Mouse (Mus musculus) limb, embryonic 10.5 days (tissue): ENCODE results near the gene Cyp4b1. TPM values are rescaled to one million over a fixed set of nuclear protein-coding genes. Genes with fewer than 3 reads are reported as not detected.
"Not testable (repeated sequence)": the region's sequence is repeated elsewhere in the genome, so short reads cannot be mapped to it uniquely, and the experiment has no call there.

Source experiments
- DNase-seq: peaks from one replicate; pipeline ENCODE4 v3.0.0-alpha.2; 2017; ENCODE audit warnings: low spot score
- H3K27ac ChIP-seq: fragments of 300-500 bp; sonication (generic); 2 replicates; pipeline ENCODE4 v1.5.1; 2016; ENCODE audit warnings: mild to moderate bottlenecking
- H3K27me3 ChIP-seq: fragments of 300-500 bp; sonication (generic); 2 replicates; pipeline ENCODE4 v1.6.1; 2016; ENCODE audit warnings: low read depth, mild to moderate bottlenecking; ENCODE audit not compliant: poor library complexity, severe bottlenecking
- H3K36me3 ChIP-seq: fragments of 300-500 bp; sonication (generic); 2 replicates; pipeline ENCODE4 v1.6.1; 2016; ENCODE audit warnings: mild to moderate bottlenecking, moderate library complexity
- H3K4me1 ChIP-seq: fragments of 300-500 bp; sonication (generic); 2 replicates; pipeline ENCODE4 v1.6.1; 2016
- H3K4me3 ChIP-seq: fragments of 300-500 bp; sonication (generic); 2 replicates; pipeline ENCODE4 v1.5.1; 2016; ENCODE audit warnings: mild to moderate bottlenecking, moderate library complexity
- H3K9me3 ChIP-seq: fragments of 300-500 bp; sonication (generic); replicated peaks from 2 replicates; pipeline ENCODE4 v1.6.1; 2016; ENCODE audit warnings: mild to moderate bottlenecking
- WGBS: fragments of 180-500 bp; shearing (Covaris S2); methylation state at CpG from one replicate; pipeline ENCODE4 v1.1.7; 2016; 5-methylcytosine and 5-hydroxymethylcytosine counted together
- polyA plus RNA-seq: library from polyadenylated mRNA; unstranded; fragments of >200 nt; fragmentation: Nextera tagmentation; extraction: Ambion mirVana; gene quantifications from 2 replicates; pipeline ENCODE4 v1.2.1, GENCODE M21; 2016

The Cyp4b1 gene
- polyA plus RNA-seq, 1 experiment from 2014 or later = not detected

DNA sequence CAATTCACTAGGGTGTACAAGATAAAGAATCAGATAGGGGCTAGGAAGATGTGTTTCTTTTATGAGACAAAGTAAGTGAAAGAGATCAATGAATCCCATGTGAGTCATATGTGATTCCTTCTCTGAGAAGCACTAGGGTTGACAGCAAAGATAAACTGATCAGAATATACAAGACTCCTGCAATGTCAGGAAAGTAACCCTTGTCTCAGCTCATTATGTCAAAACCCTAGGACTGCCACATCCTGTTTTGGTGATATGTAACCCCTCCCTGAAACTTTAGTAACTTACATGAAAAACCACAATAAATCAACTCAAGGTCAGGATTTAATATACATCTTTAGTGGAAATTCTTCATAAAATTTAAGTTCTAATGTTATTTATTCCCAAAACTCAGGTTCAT, 33.5 kb downstream of the Cyp4b1 start:
- H3K4me1 ChIP-seq = no peaks in the 10 kb centered on the region
- no peaks in the 10 kb centered on the region for H3K9me3 ChIP-seq
- DNase-seq = no peak
- no peaks in the 10 kb centered on the region for H3K27me3 ChIP-seq
- no peak overlapping the region for H3K27ac ChIP-seq
- no peak overlapping the region for H3K4me3 ChIP-seq
- no peaks in the 10 kb centered on the region for H3K36me3 ChIP-seq

DNA sequence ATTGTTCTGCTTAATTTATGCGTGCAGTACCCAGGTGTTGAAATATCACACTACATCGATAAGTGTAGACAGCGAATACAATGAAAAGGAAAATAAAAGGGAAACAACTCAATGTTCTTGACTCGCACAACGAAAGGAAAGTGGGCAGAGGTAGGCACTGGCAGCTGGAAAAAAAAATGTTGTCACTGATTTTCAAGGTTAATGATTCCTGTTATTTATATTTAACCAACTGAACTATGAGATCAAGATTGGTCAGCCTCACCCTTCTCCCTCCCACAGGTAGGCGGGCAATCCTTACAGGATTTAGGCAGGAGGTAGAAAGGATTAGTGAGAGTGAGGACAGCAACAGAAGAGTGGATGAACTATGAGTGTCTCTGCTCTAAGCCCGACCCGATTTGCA, 46.9 kb downstream of the Cyp4b1 start, which contains the start of gene Cyp4a32:
Gene Cyp4a32 (plus strand): TSS at position 359 of the 400 bp plus-strand sequence.
- H3K4me1 ChIP-seq, H3K27ac ChIP-seq, DNase-seq, H3K36me3 ChIP-seq, H3K9me3 ChIP-seq, H3K4me3 ChIP-seq, H3K27me3 ChIP-seq: not testable (repeated sequence)
- WGBS = 92% methylated on average over 8 of the region's 8 CpGs

DNA sequence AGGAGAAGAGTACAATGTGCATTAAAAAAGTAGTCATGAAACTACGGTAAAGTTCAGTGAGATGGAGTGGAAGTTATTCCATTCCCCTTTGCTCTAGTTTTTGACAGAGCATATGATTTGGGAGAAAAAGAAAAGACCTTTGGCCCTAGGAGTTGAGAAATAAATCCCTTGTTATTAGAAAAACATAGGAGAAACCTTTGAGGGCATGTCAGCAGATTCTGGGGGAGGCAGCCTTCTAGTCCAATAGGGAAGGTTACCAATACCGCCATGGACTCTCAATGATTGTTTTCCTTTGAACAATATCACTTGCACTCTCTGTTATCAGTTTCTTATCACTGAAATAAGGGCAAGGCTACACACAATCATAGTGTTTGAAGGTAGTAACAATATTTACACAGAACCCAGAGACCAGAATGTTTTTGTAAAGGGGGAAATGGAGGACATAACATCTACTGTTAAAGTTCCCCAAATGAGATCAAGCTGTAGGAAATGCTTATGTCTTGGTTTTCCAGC, 50.6 kb downstream of the Cyp4b1 start:
- 90% methylated on average over 2 of the region's 2 CpGs for WGBS
- DNase-seq = no peak
- H3K9me3 ChIP-seq = no peaks in the 10 kb centered on the region
- no peak overlapping the region for H3K4me3 ChIP-seq
- H3K36me3 ChIP-seq = no peaks in the 10 kb centered on the region
- no peaks in the 10 kb centered on the region for H3K27me3 ChIP-seq
- H3K4me1 ChIP-seq = no peaks in the 10 kb centered on the region
- no peak overlapping the region for H3K27ac ChIP-seq

DNA sequence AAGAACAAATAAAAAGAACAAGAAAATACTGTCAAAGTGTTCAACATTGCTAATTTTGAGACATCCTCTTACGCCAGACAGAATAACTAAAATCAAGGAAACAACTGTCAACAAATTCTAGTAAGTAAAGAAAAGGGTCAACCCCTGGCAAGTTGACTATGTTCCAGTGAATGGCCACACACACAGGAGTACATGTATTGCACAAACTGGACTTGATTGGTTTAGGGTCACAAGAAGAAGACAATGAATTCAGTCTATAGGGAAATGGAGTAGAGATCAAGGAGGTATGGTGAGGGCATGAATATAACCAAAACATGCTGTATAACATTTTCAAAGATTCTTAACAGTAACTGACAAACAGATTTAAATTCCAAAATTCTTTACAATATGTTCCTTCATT, 51.2 kb downstream of the Cyp4b1 start:
- 95% methylated on average over 1 of the region's 1 CpGs for WGBS
- Histone ChIP-seq H3K9me3 (no peaks in the 10 kb centered on the region), H3K4me1 (no peaks in the 10 kb centered on the region), H3K27me3 (no peaks in the 10 kb centered on the region), H3K4me3 (no peak overlapping the region), H3K27ac (no peak overlapping the region), H3K36me3 (no peaks in the 10 kb centered on the region)
- no peak for DNase-seq

DNA sequence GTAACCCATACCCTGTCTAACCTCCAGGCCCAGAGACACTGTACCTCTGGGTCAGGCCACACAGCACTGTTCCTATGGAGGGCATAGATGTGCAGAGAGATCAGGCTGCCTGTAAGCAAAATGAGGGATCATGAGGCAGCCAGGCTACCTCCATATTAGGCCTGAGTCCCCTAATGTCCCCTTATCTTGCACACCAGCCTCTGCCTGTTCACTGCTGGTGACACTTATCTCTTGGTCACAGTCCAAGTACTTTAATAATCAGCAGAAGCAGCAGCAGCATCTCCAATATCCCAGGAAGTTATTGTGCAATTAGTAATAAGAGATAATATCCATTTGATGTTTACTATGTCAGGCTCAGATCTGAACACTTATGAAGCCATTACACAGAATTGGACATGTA, 64.5 kb downstream of the Cyp4b1 start:
- no peak overlapping the region for H3K4me3 ChIP-seq
- no peaks in the 10 kb centered on the region for H3K9me3 ChIP-seq
- no peak for DNase-seq
- H3K27ac ChIP-seq = no peak overlapping the region
- no peaks in the 10 kb centered on the region for H3K27me3 ChIP-seq
- no peaks in the 10 kb centered on the region for H3K4me1 ChIP-seq
- no peaks in the 10 kb centered on the region for H3K36me3 ChIP-seq

DNA sequence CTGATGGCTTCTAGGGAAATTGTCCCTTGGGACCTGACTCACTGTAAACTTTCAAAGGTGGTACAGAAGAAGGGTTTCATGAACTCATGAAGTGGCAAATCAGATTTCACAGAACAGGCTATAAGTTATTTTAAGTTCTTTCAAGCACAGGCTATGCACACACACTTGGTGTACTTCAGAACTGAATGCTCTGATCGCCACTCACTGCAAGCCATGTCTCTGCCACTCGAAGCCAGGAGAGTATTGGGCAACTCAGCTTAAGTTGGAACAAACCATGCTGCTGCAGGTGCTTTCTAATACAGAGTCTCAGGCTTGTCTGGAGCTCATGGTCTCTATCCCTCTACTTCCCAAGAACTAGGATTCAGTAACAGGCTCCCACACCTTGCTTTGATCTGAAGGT, 71.7 kb downstream of the Cyp4b1 start:
- Histone ChIP-seq H3K36me3 (no peaks in the 10 kb centered on the region), H3K4me1 (no peaks in the 10 kb centered on the region), H3K9me3 (no peaks in the 10 kb centered on the region), H3K4me3 (no peak overlapping the region), H3K27ac (no peak overlapping the region), H3K27me3 (no peaks in the 10 kb centered on the region)
- 84% methylated on average over 2 of the region's 2 CpGs for WGBS
- DNase-seq = no peak

DNA sequence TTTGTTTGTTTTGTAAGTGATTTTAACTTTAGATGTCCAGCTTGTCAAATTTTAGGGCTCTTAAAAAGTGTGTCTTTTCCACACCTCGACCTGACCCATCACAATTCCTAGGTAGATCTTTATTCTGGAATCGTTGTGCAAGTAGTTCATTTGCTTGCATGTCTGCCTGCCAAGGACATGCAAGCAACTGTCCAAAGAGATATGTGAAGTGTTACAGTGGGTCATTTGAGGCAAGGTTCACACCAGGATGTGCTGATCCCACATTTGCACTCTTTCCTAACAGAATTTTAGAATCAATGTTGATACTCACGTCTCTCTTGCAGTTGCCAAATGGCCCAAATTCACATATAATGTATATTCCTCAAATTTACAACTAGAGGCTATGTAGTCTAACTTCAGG, 72.3 kb downstream of the Cyp4b1 start:
- H3K27ac ChIP-seq = no peak overlapping the region
- no peaks in the 10 kb centered on the region for H3K36me3 ChIP-seq
- H3K4me1 ChIP-seq = no peaks in the 10 kb centered on the region
- no peak overlapping the region for H3K4me3 ChIP-seq
- DNase-seq = no peak
- H3K9me3 ChIP-seq = no peaks in the 10 kb centered on the region
- 82% methylated on average over 3 of the region's 3 CpGs for WGBS
- H3K27me3 ChIP-seq = no peaks in the 10 kb centered on the region

Other genes with a start within 250 kb of the Cyp4b1 start
- gene Cyp4a12b, start 236.1 kb downstream of the Cyp4b1 start, polyA plus RNA-seq = not detected in 2 replicates
- not detected in 2 replicates for gene Cyp4a30b, start 195.1 kb downstream of the Cyp4b1 start, polyA plus RNA-seq
- gene Cyp4a14, start 151.6 kb downstream of the Cyp4b1 start, polyA plus RNA-seq = not detected in 2 replicates
- gene Cyp4a10, start 129.5 kb downstream of the Cyp4b1 start, polyA plus RNA-seq = not detected in 2 replicates
- gene Cyp4a31, start 84.1 kb downstream of the Cyp4b1 start, polyA plus RNA-seq = not detected in 2 replicates
- not detected in 2 replicates for gene Cyp4a32, start 46.8 kb downstream of the Cyp4b1 start, polyA plus RNA-seq
- 30.8 and 34.0 TPM in 2 replicates for gene Efcab14, start 90.0 kb upstream of the Cyp4b1 start, polyA plus RNA-seq
- 0.43 TPM in 1 of 2 replicates, not detected in the other for gene Tex38, start 133.3 kb upstream of the Cyp4b1 start, polyA plus RNA-seq
- 55.8 and 58.0 TPM in 2 replicates for gene Atpaf1, start 137.1 kb upstream of the Cyp4b1 start, polyA plus RNA-seq
- gene Mob3c, start 180.4 kb upstream of the Cyp4b1 start, polyA plus RNA-seq = 4.4 and 6.5 TPM in 2 replicates
- gene Mknk1, start 191.5 kb upstream of the Cyp4b1 start, polyA plus RNA-seq = 23.1 and 29.6 TPM in 2 replicates
- gene Kncn, start 236.7 kb upstream of the Cyp4b1 start, polyA plus RNA-seq = not detected in 2 replicates
- gene 6430628N08Rik, start 242.9 kb upstream of the Cyp4b1 start, polyA plus RNA-seq = 0.11 TPM in 1 of 2 replicates, not detected in the other